Mouse (Mus musculus) macrophage (primary cell): ENCODE data around the gene Susd4. TPM values are rescaled to one million over a fixed set of nuclear protein-coding genes. Genes with fewer than 3 reads are reported as not detected.

Experiments used
- H3K27ac ChIP-seq: fragments of 350-480 bp; formaldehyde crosslinking; 2 replicates; pipeline ENCODE4 v1.9.0; 2021
- H3K36me3 ChIP-seq: fragments of 350-480 bp; formaldehyde crosslinking; 2 replicates; pipeline ENCODE4 v1.9.0; 2021; ENCODE audit errors: inconsistent target
- H3K4me3 ChIP-seq: fragments of 350-480 bp; formaldehyde crosslinking; 2 replicates; pipeline ENCODE4 v1.9.0; 2021; ENCODE audit errors: inconsistent target
- H3K79me2 ChIP-seq: fragments of 350-480 bp; formaldehyde crosslinking; 2 replicates; pipeline ENCODE4 v1.9.0; 2021; ENCODE audit errors: inconsistent target
- WGBS: methylation state at CpG from one replicate; pipeline ENCODE4 v1.1.7; 2026; ENCODE audit warnings: inconsistent platforms; ENCODE audit not compliant: missing documents; 5-methylcytosine and 5-hydroxymethylcytosine counted together
- polyA plus RNA-seq: library from polyadenylated mRNA; stranded (reverse); fragments of 250-400 nt; gene quantifications from 3 replicates; pipeline ENCODE4 v1.2.4, GENCODE M21; 2018; ENCODE audit warnings: inconsistent platforms

Susd4 gene
- polyA plus RNA-seq, 1 experiment from 2014 or later, result not detected

- WGBS, result 90% methylated on average over 3 of the region's 3 CpGs
- H3K27ac ChIP-seq, result no peak overlapping the region
- no peaks in the 10 kb centered on the region for H3K36me3 ChIP-seq
These were observed 142.0 kb downstream of the Susd4 start for GRCm38 (mm10) chr1:182905669-182906068.

DNA sequence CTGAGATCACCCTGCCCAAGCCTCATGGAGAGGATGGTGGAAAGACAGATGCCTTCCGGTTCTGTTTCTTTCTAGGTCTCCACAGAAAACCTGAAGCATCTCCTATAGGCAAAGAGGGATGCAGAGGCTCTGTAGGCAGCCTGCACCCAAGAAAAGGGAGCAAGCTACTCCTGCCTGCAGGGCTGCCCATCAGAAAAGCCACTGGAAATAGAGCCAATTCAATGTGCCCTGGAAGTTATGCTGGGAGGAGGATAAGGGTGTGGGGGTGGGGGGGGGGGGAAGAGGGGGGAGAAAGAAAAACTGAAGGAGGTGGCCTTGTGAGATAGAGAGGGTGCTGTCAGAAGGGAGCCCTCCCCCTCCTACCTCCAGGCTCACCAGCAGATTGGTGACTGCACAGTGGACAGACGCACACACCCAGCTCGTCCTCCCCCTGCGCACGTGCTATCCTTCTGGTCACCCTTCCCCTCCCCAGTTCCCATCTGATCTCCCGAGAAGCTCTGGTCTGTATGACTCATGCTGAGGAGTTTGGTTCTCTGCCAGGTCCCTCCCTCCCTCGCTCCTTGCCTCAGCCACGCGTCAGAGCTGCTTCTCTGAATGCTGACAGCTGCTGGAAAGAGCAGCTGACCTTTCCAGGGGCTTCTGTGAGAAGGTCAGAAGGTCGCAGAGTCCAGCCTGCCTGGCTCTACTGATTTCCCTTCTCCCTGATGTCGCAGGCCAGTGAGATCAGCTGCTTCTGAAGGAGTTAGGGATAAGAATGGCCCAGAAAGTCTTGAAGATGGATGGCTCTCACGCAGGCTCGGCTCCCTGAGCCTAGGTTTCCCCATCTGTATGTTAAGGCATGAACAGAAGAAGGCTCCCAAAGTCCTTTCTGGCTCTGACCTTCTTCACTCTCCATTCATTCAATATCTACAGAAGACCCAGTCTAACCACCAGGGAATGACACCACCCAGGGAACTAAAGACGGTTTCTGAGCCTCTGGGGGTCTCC, 144.7 kb downstream of the Susd4 start:
- WGBS, result 25% methylated on average over 14 of the region's 14 CpGs
- H3K4me3 ChIP-seq, result no peak overlapping the region
- no peaks in the 10 kb centered on the region for H3K79me2 ChIP-seq
- H3K27ac ChIP-seq, result peak overlapping the region; percentile 55
- H3K36me3 ChIP-seq, result no peaks in the 10 kb centered on the region

More at GRCm38 (mm10) chr1:182905669-182906068, 142.0 kb downstream of the Susd4 start:
- Histone ChIP-seq H3K79me2 (no peaks in the 10 kb centered on the region), H3K4me3 (no peak overlapping the region)

GRCm38 (mm10) chr1:182909066-182909465, 145.4 kb downstream of the Susd4 start:
- H3K79me2 ChIP-seq, result no peaks in the 10 kb centered on the region
- 73% methylated on average over 3 of the region's 3 CpGs for WGBS

DNA sequence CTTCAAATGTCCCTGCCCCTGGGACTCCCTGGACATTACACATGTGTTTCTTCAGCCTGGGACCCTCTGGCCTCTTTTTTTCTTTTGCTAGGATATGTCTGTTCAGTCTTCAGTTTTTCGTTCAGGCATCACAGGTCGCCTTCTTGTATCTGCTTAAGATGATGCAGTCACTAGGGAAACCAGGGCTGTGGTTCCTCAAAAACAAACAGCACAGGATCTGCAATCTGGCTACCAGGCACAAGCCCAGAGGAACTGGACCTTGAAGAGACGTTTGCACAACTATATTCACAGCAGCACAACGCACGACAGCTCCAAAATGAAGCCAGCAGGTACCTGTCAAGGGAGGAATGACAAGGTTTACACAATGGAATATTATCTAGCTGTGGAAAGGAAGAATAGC, 145.9 kb downstream of the Susd4 start:
- 41% methylated on average over 5 of the region's 5 CpGs for WGBS

More at GRCm38 (mm10) chr1:182909066-182909465, 145.4 kb downstream of the Susd4 start:
- Histone ChIP-seq H3K27ac (peak overlapping the region; percentile 55), H3K36me3 (no peaks in the 10 kb centered on the region), H3K4me3 (no peak overlapping the region)

DNA sequence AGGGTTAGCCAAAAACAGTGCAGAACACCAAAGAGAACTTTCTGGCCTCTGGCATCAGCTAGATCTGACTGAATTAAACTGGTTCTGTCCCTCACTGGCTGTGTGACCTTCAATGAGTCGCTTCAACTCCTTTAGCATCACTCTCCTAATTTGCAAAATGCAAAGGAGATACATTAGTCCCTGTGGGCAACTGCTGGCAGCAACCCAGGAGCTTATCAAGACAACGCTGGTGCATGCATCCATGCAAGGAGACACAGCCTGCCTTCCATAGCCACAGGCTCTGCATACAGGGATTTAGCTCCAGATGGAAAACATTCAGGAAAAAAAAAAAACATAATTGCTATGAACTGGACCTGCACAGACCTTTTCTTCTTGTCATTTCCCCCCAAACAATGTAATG, 148.9 kb downstream of the Susd4 start:
- H3K4me3 ChIP-seq, result no peak overlapping the region
- no peak overlapping the region for H3K27ac ChIP-seq
- no peaks in the 10 kb centered on the region for H3K36me3 ChIP-seq
- no peaks in the 10 kb centered on the region for H3K79me2 ChIP-seq
- 89% methylated on average over 2 of the region's 2 CpGs for WGBS

More for the DNA sequence above, 145.9 kb downstream of the Susd4 start:
- Histone ChIP-seq H3K79me2 (no peaks in the 10 kb centered on the region), H3K36me3 (no peaks in the 10 kb centered on the region), H3K4me3 (no peak overlapping the region), H3K27ac (no peak overlapping the region)

DNA sequence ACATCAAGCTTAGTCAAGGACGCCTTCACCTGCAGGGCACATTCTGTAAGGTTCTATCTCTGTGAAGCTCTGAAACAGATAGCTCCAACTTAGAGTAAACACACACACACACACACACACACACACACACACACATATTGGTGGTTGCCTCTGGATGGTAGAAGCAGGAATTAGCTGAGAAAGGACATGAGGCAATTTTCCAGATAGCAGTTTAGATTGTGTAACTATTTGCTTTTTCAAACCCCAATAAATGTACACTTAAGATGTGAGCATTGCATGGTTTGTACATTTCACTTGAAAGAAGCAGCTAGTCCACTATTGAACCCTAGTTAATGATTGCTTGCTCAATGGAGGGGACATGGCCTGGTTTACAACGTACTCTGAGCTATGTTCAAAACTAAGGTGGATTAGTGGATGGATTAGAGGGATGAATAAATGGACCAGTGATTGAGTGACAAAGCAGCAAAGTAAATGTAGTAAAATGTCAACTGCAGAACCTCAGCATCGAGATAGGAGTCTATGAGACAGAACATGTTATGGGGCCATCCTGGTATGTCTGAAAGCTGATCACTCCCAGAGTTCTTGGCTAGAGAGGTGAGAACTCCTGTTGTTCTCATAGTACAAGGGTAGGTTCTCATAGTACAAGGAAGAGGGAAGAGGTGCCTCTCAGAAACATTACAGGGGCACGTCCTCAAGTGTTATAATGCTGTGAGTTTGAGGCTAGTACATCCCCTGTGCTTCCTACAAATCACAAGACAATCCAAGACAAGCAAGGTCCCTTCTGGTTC, 150.7 kb downstream of the Susd4 start:
- Histone ChIP-seq H3K79me2 (no peaks in the 10 kb centered on the region), H3K4me3 (no peak overlapping the region), H3K27ac (no peak overlapping the region), H3K36me3 (no peaks in the 10 kb centered on the region)
- 90% methylated on average over 4 of the region's 4 CpGs for WGBS

DNA sequence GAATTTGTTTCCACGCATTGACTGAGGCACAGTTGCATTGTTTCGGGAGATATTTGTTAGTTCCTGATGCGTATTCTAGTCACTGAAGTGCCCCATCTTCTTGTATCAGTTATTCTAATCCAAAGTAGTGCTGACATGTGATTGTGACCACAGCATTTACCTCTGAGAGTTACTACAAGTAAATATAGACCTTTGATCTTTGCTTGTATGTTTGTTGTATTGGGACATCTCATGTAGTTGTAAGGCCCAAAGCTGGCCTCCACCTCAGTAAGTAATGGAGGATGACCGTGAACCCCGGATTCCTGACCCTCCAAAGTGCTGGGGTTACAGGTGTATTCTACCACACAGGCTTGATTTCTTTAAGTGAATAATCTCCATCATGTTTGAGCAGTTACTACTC, 152.5 kb downstream of the Susd4 start:
- WGBS, result 98% methylated on average over 5 of the region's 5 CpGs
- Histone ChIP-seq H3K36me3 (no peaks in the 10 kb centered on the region), H3K79me2 (no peaks in the 10 kb centered on the region), H3K27ac (no peak overlapping the region), H3K4me3 (no peak overlapping the region)

- 87% methylated on average over 8 of the region's 8 CpGs for WGBS
- Histone ChIP-seq H3K36me3 (no peaks in the 10 kb centered on the region), H3K4me3 (no peak overlapping the region), H3K79me2 (no peaks in the 10 kb centered on the region), H3K27ac (no peak overlapping the region)
These were observed 155.2 kb downstream of the Susd4 start for GRCm38 (mm10) chr1:182918718-182919346.

GRCm38 (mm10) chr1:182922824-182923223, 159.2 kb downstream of the Susd4 start:
- no peaks in the 10 kb centered on the region for H3K79me2 ChIP-seq
- WGBS, result 8% methylated on average over 3 of the region's 4 CpGs
- H3K4me3 ChIP-seq, result no peak overlapping the region
- no peak overlapping the region for H3K27ac ChIP-seq
- no peaks in the 10 kb centered on the region for H3K36me3 ChIP-seq

DNA sequence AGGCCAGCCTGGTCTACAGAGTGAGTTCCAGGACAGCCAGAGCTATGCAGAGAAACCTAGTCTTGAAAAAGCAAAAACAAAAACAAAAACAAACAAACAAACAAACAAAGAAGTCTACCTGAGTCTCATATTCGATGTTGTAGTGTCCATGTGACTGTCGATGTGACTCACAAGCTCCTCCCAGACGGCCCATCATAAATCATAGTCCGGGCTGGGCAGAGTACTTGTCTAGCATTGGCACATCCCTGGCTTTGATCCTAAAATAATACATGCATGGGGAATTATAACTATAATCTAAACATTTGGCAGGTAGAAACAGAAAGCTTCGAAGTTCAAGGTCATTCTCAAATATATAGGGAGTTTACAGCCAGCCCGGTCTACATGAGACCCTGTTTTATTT, 162.8 kb downstream of the Susd4 start:
- H3K27ac ChIP-seq, result no peak overlapping the region
- WGBS, result 92% methylated on average over 6 of the region's 6 CpGs
- H3K36me3 ChIP-seq, result no peaks in the 10 kb centered on the region
- H3K4me3 ChIP-seq, result no peak overlapping the region
- H3K79me2 ChIP-seq, result no peaks in the 10 kb centered on the region

GRCm38 (mm10) chr1:182927878-182928851, 164.5 kb downstream of the Susd4 start:
- peak overlapping the region; percentile 66 for H3K27ac ChIP-seq

GRCm38 (mm10) chr1:182935469-182935868, 171.8 kb downstream of the Susd4 start:
- no peaks in the 10 kb centered on the region for H3K36me3 ChIP-seq
- no peak overlapping the region for H3K27ac ChIP-seq
- 27% methylated on average over 6 of the region's 6 CpGs for WGBS
- no peaks in the 10 kb centered on the region for H3K79me2 ChIP-seq
- no peak overlapping the region for H3K4me3 ChIP-seq

More at GRCm38 (mm10) chr1:182927878-182928851, 164.5 kb downstream of the Susd4 start:
- Histone ChIP-seq H3K79me2 (no peaks in the 10 kb centered on the region), H3K36me3 (no peaks in the 10 kb centered on the region), H3K4me3 (peak overlapping the region; percentile 35)
- 4% methylated on average over 18 of the region's 19 CpGs for WGBS

DNA sequence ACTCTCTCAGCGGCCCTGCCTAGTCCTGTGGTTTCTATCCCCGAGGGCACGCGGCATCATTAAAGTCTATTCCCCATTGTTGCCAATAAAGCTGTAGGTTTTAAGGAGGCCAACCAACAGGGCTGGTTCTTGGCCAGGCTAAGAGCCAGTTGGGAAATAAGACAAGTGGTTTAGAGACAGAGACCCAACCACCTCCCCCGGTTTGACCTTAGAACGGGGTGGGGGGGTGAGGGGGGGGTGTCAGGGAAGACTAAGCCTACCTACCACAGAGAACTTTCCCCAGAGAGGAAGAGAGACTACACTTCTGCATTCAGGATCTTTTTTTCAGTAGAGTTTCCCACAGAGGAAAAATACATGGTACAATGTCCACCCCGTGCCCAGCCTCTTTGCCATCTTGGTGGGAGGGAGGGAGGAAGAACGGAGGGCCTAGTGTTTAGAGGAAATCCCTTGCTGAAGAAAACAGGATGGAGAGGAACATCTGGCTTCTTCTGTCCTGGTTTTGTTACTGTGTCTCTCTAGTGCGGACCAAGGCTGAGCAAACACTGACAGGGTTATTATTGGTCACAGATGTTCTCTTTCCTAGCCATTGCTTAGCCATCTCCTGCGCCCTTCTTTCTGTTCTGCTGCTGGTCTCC, 173.9 kb downstream of the Susd4 start:
- Histone ChIP-seq H3K79me2 (no peaks in the 10 kb centered on the region), H3K36me3 (no peaks in the 10 kb centered on the region), H3K27ac (no peak overlapping the region), H3K4me3 (no peak overlapping the region)
- WGBS, result 63% methylated on average over 9 of the region's 10 CpGs
